Mouse (Mus musculus) neural tube, embryonic 13.5 days (tissue): ENCODE results near the gene Cfc1. TPM values are rescaled to one million over a fixed set of nuclear protein-coding genes. Genes with fewer than 3 reads are reported as not detected.

Experiments
- ATAC-seq: fragments of 200-750 bp; cut with Nextera tagmentation; 2 replicates; pipeline ENCODE4 v1.8.0; 2017; ENCODE audit warnings: low read depth, mild to moderate bottlenecking, moderate TSS enrichment, moderate library complexity
- H3K27ac ChIP-seq: fragments of 300-500 bp; sonication (generic); replicated peaks from 2 replicates; pipeline ENCODE4 v1.5.1; 2015; ENCODE audit warnings: moderate library complexity, mild to moderate bottlenecking, inconsistent platforms
- H3K27me3 ChIP-seq: fragments of 300-500 bp; sonication (generic); 2 replicates; pipeline ENCODE4 v1.6.1; 2015; ENCODE audit warnings: mild to moderate bottlenecking, inconsistent platforms
- H3K36me3 ChIP-seq: fragments of 300-500 bp; sonication (generic); 2 replicates; pipeline ENCODE4 v1.6.1; 2015; ENCODE audit warnings: mild to moderate bottlenecking, inconsistent platforms
- H3K4me1 ChIP-seq: fragments of 300-500 bp; sonication (generic); replicated peaks from 2 replicates; pipeline ENCODE4 v1.6.1; 2015; ENCODE audit warnings: inconsistent platforms
- H3K4me2 ChIP-seq: fragments of 300-500 bp; sonication (generic); 2 replicates; pipeline ENCODE4 v1.6.1; 2015; ENCODE audit warnings: inconsistent platforms, mild to moderate bottlenecking, moderate library complexity
- H3K4me3 ChIP-seq: fragments of 300-500 bp; sonication (generic); 2 replicates; pipeline ENCODE4 v1.5.1; 2015; ENCODE audit warnings: mild to moderate bottlenecking, inconsistent platforms
- H3K9ac ChIP-seq: fragments of 300-500 bp; sonication (generic); 2 replicates; pipeline ENCODE4 v1.6.1; 2015; ENCODE audit warnings: moderate library complexity, mild to moderate bottlenecking, inconsistent platforms
- H3K9me3 ChIP-seq: fragments of 300-500 bp; sonication (generic); 2 replicates; pipeline ENCODE4 v1.6.1; 2016; ENCODE audit warnings: inconsistent platforms
- WGBS: fragments of 180-500 bp; shearing (Covaris S2); methylation state at CpG from one replicate; pipeline ENCODE4 v1.1.7; 2015; 5-methylcytosine and 5-hydroxymethylcytosine counted together
- polyA plus RNA-seq: library from polyadenylated mRNA; unstranded; fragments of >200 nt; fragmentation: Nextera tagmentation; extraction: Ambion mirVana; gene quantifications from 2 replicates; pipeline ENCODE4 v1.2.1, GENCODE M21; 2015

Cfc1 gene
- polyA plus RNA-seq, 1 experiment from 2014 or later: not detected

GRCm38 (mm10) chr1:34560843-34561242 is 25.4 kb downstream of the Cfc1 start, which contains the start of gene Prss40:
Prss40 (minus strand) TSS chr1:34560943.
- Histone ChIP-seq H3K4me2 (no peak within 1 kb of the TSS), H3K9me3 (no peaks in the 10 kb centered on the region; the same call in 1 of the 2 replicates), H3K36me3 (no peaks in the 10 kb centered on the region), H3K4me1 (no peaks in the 10 kb centered on the region), H3K27me3 (no peaks in the 10 kb centered on the region), H3K9ac (no peak within 1 kb of the TSS), H3K27ac (no peak within 1 kb of the TSS), H3K4me3 (no peak within 1 kb of the TSS)
- ATAC-seq: no peak
- 85% methylated on average over 15 of the region's 15 CpGs for WGBS

GRCm38 (mm10) chr1:34564383-34565045 is 29.1 kb downstream of the Cfc1 start:
- H3K4me3 ChIP-seq: no peak overlapping the region
- no peak for ATAC-seq
- no peak overlapping the region for H3K4me2 ChIP-seq
- H3K9ac ChIP-seq: no peak overlapping the region
- no peaks in the 10 kb centered on the region for H3K36me3 ChIP-seq
- H3K27ac ChIP-seq: no peak overlapping the region
- H3K4me1 ChIP-seq: no peaks in the 10 kb centered on the region
- H3K9me3 ChIP-seq: no peaks in the 10 kb centered on the region; the same call in 1 of the 2 replicates
- no peaks in the 10 kb centered on the region for H3K27me3 ChIP-seq
- 82% methylated on average over 8 of the region's 8 CpGs for WGBS

- Histone ChIP-seq H3K27me3 (no peaks in the 10 kb centered on the region), H3K9me3 (no peaks in the 10 kb centered on the region; the same call in 1 of the 2 replicates), H3K9ac (no peak overlapping the region), H3K4me3 (no peak overlapping the region), H3K4me1 (no peaks in the 10 kb centered on the region), H3K36me3 (no peaks in the 10 kb centered on the region), H3K4me2 (no peak overlapping the region), H3K27ac (no peak overlapping the region)
- no peak for ATAC-seq
- WGBS: 92% methylated on average over 2 of the region's 2 CpGs
These were observed 32.7 kb downstream of the Cfc1 start for GRCm38 (mm10) chr1:34568120-34568519.

GRCm38 (mm10) chr1:34569876-34570275 is 34.4 kb downstream of the Cfc1 start:
- no peaks in the 10 kb centered on the region; the same call in 1 of the 2 replicates for H3K9me3 ChIP-seq

GRCm38 (mm10) chr1:34571431-34571830 is 36.0 kb downstream of the Cfc1 start:
- Histone ChIP-seq H3K4me3 (no peak overlapping the region), H3K4me1 (no peaks in the 10 kb centered on the region), H3K4me2 (no peak overlapping the region), H3K9me3 (no peaks in the 10 kb centered on the region), H3K9ac (no peak overlapping the region), H3K36me3 (no peaks in the 10 kb centered on the region), H3K27ac (no peak overlapping the region), H3K27me3 (no peaks in the 10 kb centered on the region)
- 72% methylated on average over 6 of the region's 6 CpGs for WGBS
- no peak for ATAC-seq

More at GRCm38 (mm10) chr1:34569876-34570275, 34.4 kb downstream of the Cfc1 start:
- Histone ChIP-seq H3K27me3 (no peaks in the 10 kb centered on the region), H3K36me3 (no peaks in the 10 kb centered on the region), H3K4me3 (no peak overlapping the region), H3K9ac (no peak overlapping the region), H3K27ac (no peak overlapping the region), H3K4me1 (no peaks in the 10 kb centered on the region), H3K4me2 (no peak overlapping the region)
- no peak for ATAC-seq
- 98% methylated on average over 2 of the region's 2 CpGs for WGBS

- ATAC-seq: no peak
- Histone ChIP-seq H3K27me3 (peaks cover 12% of the 10 kb centered on the region), H3K27ac (no peak overlapping the region), H3K4me2 (no peak overlapping the region), H3K4me1 (no peaks in the 10 kb centered on the region), H3K4me3 (no peak overlapping the region), H3K9me3 (no peaks in the 10 kb centered on the region), H3K36me3 (no peaks in the 10 kb centered on the region), H3K9ac (no peak overlapping the region)
- WGBS: 80% methylated on average over 6 of the region's 6 CpGs
These were observed 37.8 kb downstream of the Cfc1 start for GRCm38 (mm10) chr1:34573221-34573620.

- no peaks in the 10 kb centered on the region for H3K36me3 ChIP-seq
- H3K4me1 ChIP-seq: peaks cover 44% of the 10 kb centered on the region
- peaks cover 45% of the 10 kb centered on the region for H3K27me3 ChIP-seq
- ATAC-seq: peak; percentile 89
- H3K4me2 ChIP-seq: peak within 1 kb of the TSS; percentile 73
- under 1% methylated on average over 53 of the region's 53 CpGs for WGBS
- peak within 1 kb of the TSS; percentile 91 for H3K27ac ChIP-seq
- peak within 1 kb of the TSS; percentile 61 for H3K4me3 ChIP-seq
- H3K9ac ChIP-seq: peak within 1 kb of the TSS; percentile 86
- H3K9me3 ChIP-seq: no peaks in the 10 kb centered on the region
These were observed 43.7 kb downstream of the Cfc1 start, which contains the start of gene Amer3 for GRCm38 (mm10) chr1:34578851-34579781. Amer3 (plus strand) TSS chr1:34579657.

- H3K27me3 ChIP-seq: peaks cover 45% of the 10 kb centered on the region
These were observed 44.4 kb downstream of the Cfc1 start for GRCm38 (mm10) chr1:34579782-34580356.

GRCm38 (mm10) chr1:34582218-34582617 is 46.8 kb downstream of the Cfc1 start:
- H3K4me2 ChIP-seq: peak overlapping the region; percentile 30; the same call in 1 of the 2 replicates
- peaks cover 7% of the 10 kb centered on the region for H3K36me3 ChIP-seq
- no peak overlapping the region for H3K27ac ChIP-seq
- ATAC-seq: no peak
- no peak overlapping the region for H3K4me3 ChIP-seq
- peaks cover 49% of the 10 kb centered on the region for H3K4me1 ChIP-seq
- 0 out of 2 replicates have a peak overlapping the region, but pooled peaks have one; percentile 2 for H3K9ac ChIP-seq
- 64% methylated on average over 6 of the region's 6 CpGs for WGBS
- H3K27me3 ChIP-seq: peaks cover 40% of the 10 kb centered on the region
- no peaks in the 10 kb centered on the region for H3K9me3 ChIP-seq

More at GRCm38 (mm10) chr1:34579782-34580356, 44.4 kb downstream of the Cfc1 start:
- Histone ChIP-seq H3K4me2 (peak overlapping the region; percentile 73), H3K36me3 (no peaks in the 10 kb centered on the region), H3K4me1 (peaks cover 49% of the 10 kb centered on the region), H3K27ac (peak overlapping the region; percentile 91), H3K4me3 (peak overlapping the region; percentile 61), H3K9me3 (no peaks in the 10 kb centered on the region), H3K9ac (peak overlapping the region; percentile 86)
- ATAC-seq: peak; percentile 64
- WGBS: 1% methylated on average over 18 of the region's 18 CpGs

GRCm38 (mm10) chr1:34583821-34584263 is 48.4 kb downstream of the Cfc1 start:
- Histone ChIP-seq H3K4me2 (no peak overlapping the region), H3K4me1 (peaks cover 44% of the 10 kb centered on the region), H3K27me3 (peaks cover 27% of the 10 kb centered on the region), H3K9ac (0 out of 2 replicates have a peak overlapping the region, but pooled peaks have one; percentile 26), H3K36me3 (peaks cover 23% of the 10 kb centered on the region), H3K4me3 (no peak overlapping the region), H3K9me3 (no peaks in the 10 kb centered on the region), H3K27ac (no peak overlapping the region)
- peak; percentile 68 for ATAC-seq
- WGBS: 15% methylated on average over 4 of the region's 4 CpGs

- no peak overlapping the region for H3K4me3 ChIP-seq
- peaks cover 23% of the 10 kb centered on the region; the same call in 1 of the 2 replicates for H3K27me3 ChIP-seq
- ATAC-seq: no peak
- H3K9ac ChIP-seq: no peak overlapping the region
- H3K9me3 ChIP-seq: no peaks in the 10 kb centered on the region
- peaks cover 32% of the 10 kb centered on the region for H3K36me3 ChIP-seq
- 86% methylated on average over 4 of the region's 4 CpGs for WGBS
- H3K4me2 ChIP-seq: no peak overlapping the region
- no peak overlapping the region for H3K27ac ChIP-seq
- peaks cover 38% of the 10 kb centered on the region for H3K4me1 ChIP-seq
These were observed 49.3 kb downstream of the Cfc1 start for GRCm38 (mm10) chr1:34584736-34585135.
